Mouse (Mus musculus): ENCODE results near the gene E130308A19Rik. TPM values are rescaled to one million over a fixed set of nuclear protein-coding genes. Genes with fewer than 3 reads are reported as not detected.
A peak's percentile ranks its signal among the peaks of the same experiment; 100 is the strongest.

Gene E130308A19Rik
- polyA plus RNA-seq, 1 experiment from 2014 or later, result 8.3 TPM

- peaks cover 33% of the 10 kb centered on the region for H3K4me1 ChIP-seq (ENCODE audit: control insufficient read depth, low read depth, low read length)
- ATAC-seq (ENCODE audit: low read depth), result peak; percentile 89
These were observed 179.4 kb downstream of the E130308A19Rik start, which contains the start of gene Snx30 for GRCm38 (mm10) chr4:59805181-59805967. Snx30 (plus strand) TSS chr4:59805840.

GRCm38 (mm10) chr4:59805968-59806878, 180.2 kb downstream of the E130308A19Rik start:
- ATAC-seq (ENCODE audit: low read depth), result peak; percentile 38
- WGBS (ENCODE audit: insufficient replicate concordance), result under 1% methylated on average over 57 of the region's 58 CpGs
- H3K27me3 ChIP-seq (ENCODE audit: control insufficient read depth, insufficient read depth, low read depth, low read length), result no peaks in the 10 kb centered on the region
- H3K4me2 ChIP-seq (ENCODE audit: low read depth, low read length), result peak overlapping the region; percentile 99
- peak overlapping the region; percentile 75 for H3K27ac ChIP-seq (ENCODE audit: low read length)
- H3K9ac ChIP-seq (ENCODE audit: low read depth, low read length), result peak overlapping the region; percentile 88
- H3K9me3 ChIP-seq (replicated peaks; ENCODE audit: control insufficient read depth, low read length), result no peaks in the 10 kb centered on the region
- peak overlapping the region; percentile 88 for H3K4me3 ChIP-seq (ENCODE audit: low read depth, low read length)
- H3K36me3 ChIP-seq (ENCODE audit: control insufficient read depth, insufficient read depth), result no peaks in the 10 kb centered on the region
- H3K4me1 ChIP-seq (ENCODE audit: control insufficient read depth, low read depth, low read length), result peaks cover 33% of the 10 kb centered on the region

More at GRCm38 (mm10) chr4:59805181-59805967, 179.4 kb downstream of the E130308A19Rik start, which contains the start of gene Snx30:
- Histone ChIP-seq H3K4me3 (ENCODE audit: low read depth, low read length) (peak within 1 kb of the TSS; percentile 88), H3K27me3 (ENCODE audit: control insufficient read depth, insufficient read depth, low read depth, low read length) (no peaks in the 10 kb centered on the region), H3K27ac (ENCODE audit: low read length) (peak within 1 kb of the TSS; percentile 82), H3K9me3 (replicated peaks; ENCODE audit: control insufficient read depth, low read length) (no peaks in the 10 kb centered on the region), H3K9ac (ENCODE audit: low read depth, low read length) (peak within 1 kb of the TSS; percentile 88), H3K4me2 (ENCODE audit: low read depth, low read length) (peak within 1 kb of the TSS; percentile 99), H3K36me3 (ENCODE audit: control insufficient read depth, insufficient read depth) (no peaks in the 10 kb centered on the region)
- WGBS (ENCODE audit: insufficient replicate concordance), result 5% methylated on average over 45 of the region's 45 CpGs

DNA sequence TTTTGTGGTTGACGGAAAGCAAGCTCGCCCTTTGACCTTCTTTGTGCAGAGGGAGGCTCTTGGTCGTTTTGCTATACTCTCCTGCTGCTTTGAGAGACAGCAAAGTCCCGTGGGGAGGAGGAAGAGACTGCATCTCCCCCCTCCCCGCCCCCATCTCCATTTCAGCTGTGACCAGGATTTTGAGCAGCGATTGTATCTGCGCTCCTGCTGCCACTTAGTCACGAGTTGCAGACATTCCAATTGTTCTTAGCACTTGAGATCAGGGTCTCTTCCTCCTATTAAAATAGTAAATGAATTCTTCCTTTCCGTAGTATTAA, 180.8 kb downstream of the E130308A19Rik start:
- 8% methylated on average over 9 of the region's 9 CpGs for WGBS (ENCODE audit: insufficient replicate concordance)
- peak overlapping the region; percentile 88 for H3K4me3 ChIP-seq (ENCODE audit: low read depth, low read length)
- H3K9me3 ChIP-seq (replicated peaks; ENCODE audit: control insufficient read depth, low read length), result no peaks in the 10 kb centered on the region
- peak overlapping the region; percentile 88 for H3K9ac ChIP-seq (ENCODE audit: low read depth, low read length)
- H3K4me1 ChIP-seq (ENCODE audit: control insufficient read depth, low read depth, low read length), result peaks cover 33% of the 10 kb centered on the region
- no peaks in the 10 kb centered on the region for H3K27me3 ChIP-seq (ENCODE audit: control insufficient read depth, insufficient read depth, low read depth, low read length)
- no peaks in the 10 kb centered on the region for H3K36me3 ChIP-seq (ENCODE audit: control insufficient read depth, insufficient read depth)
- H3K4me2 ChIP-seq (ENCODE audit: low read depth, low read length), result peak overlapping the region; percentile 99
- H3K27ac ChIP-seq (ENCODE audit: low read length), result peak overlapping the region; percentile 75
- no peak for ATAC-seq (ENCODE audit: low read depth)

DNA sequence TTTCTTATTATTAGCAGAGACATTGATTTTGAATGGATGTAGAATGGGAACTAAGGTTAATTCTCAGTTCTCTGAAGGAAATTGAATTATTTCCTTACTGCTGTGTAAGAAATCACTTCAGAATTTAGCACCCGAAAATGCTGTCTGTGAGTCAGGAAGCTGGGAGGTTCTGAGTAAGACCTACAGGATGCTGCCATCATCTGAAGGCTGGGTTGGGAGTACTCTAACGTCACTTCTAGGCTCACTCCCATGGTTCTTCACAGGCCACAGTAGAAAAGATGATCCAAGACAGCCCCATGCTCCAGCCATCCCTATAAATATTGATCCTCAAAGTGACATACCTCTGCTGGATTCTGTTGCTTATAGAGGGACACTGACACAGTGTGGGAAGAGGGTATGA, 181.5 kb downstream of the E130308A19Rik start:
- ATAC-seq (ENCODE audit: low read depth), result no peak
- H3K9me3 ChIP-seq (replicated peaks; ENCODE audit: control insufficient read depth, low read length), result no peaks in the 10 kb centered on the region
- no peaks in the 10 kb centered on the region for H3K36me3 ChIP-seq (ENCODE audit: control insufficient read depth, insufficient read depth)
- H3K27me3 ChIP-seq (ENCODE audit: control insufficient read depth, insufficient read depth, low read depth, low read length), result no peaks in the 10 kb centered on the region
- H3K9ac ChIP-seq (ENCODE audit: low read depth, low read length), result no peak overlapping the region
- peaks cover 30% of the 10 kb centered on the region for H3K4me1 ChIP-seq (ENCODE audit: control insufficient read depth, low read depth, low read length)
- no peak overlapping the region for H3K4me2 ChIP-seq (ENCODE audit: low read depth, low read length)
- no peak overlapping the region for H3K4me3 ChIP-seq (ENCODE audit: low read depth, low read length)
- 74% methylated on average over 2 of the region's 2 CpGs for WGBS (ENCODE audit: insufficient replicate concordance)
- no peak overlapping the region for H3K27ac ChIP-seq (ENCODE audit: low read length)

DNA sequence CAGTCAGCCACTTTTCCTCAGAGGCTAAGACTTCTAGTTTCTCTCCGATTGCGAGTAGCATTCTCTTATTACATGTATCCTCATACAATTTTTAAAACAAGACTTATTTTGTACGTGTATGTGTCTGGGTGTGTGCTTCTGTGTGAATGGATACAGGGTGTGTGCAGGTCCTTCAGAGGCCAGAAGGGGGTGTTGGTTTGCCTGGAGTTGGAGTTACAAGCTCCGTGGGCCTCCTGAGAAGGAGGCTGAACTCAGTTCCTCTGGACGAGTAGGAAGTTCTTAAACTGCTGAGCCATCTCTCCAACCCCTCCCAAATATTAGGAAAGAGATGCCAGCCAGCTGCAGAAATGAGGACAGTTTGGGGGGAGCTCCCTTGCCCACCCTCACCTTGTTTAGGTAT, 182.4 kb downstream of the E130308A19Rik start:
- 56% methylated on average over 5 of the region's 5 CpGs for WGBS (ENCODE audit: insufficient replicate concordance)
- H3K4me1 ChIP-seq (ENCODE audit: control insufficient read depth, low read depth, low read length), result peaks cover 21% of the 10 kb centered on the region

More for the DNA sequence above, 182.4 kb downstream of the E130308A19Rik start:
- Histone ChIP-seq H3K9me3 (replicated peaks; ENCODE audit: control insufficient read depth, low read length) (no peaks in the 10 kb centered on the region), H3K4me2 (ENCODE audit: low read depth, low read length) (no peak overlapping the region), H3K4me3 (ENCODE audit: low read depth, low read length) (no peak overlapping the region), H3K27me3 (ENCODE audit: control insufficient read depth, insufficient read depth, low read depth, low read length) (no peaks in the 10 kb centered on the region), H3K9ac (ENCODE audit: low read depth, low read length) (no peak overlapping the region), H3K36me3 (ENCODE audit: control insufficient read depth, insufficient read depth) (no peaks in the 10 kb centered on the region), H3K27ac (ENCODE audit: low read length) (no peak overlapping the region)
- no peak for ATAC-seq (ENCODE audit: low read depth)

Other genes starting within 250 kb of the E130308A19Rik start
- 10.6 and 11.2 TPM in 2 replicates for gene Susd1, start 187.6 kb upstream of the E130308A19Rik start, polyA plus RNA-seq (2015; fragmentation: Nextera tagmentation; extraction: Ambion mirVana)
- 52.4 and 54.2 TPM in 2 replicates for gene Ptbp3, start 76.8 kb upstream of the E130308A19Rik start, polyA plus RNA-seq (2015; fragmentation: Nextera tagmentation; extraction: Ambion mirVana)
- gene Hsdl2, start 44.6 kb upstream of the E130308A19Rik start, polyA plus RNA-seq (2015; fragmentation: Nextera tagmentation; extraction: Ambion mirVana), result 20.9 and 21.3 TPM in 2 replicates
- gene Inip, start 175.4 kb downstream of the E130308A19Rik start, polyA plus RNA-seq (2015; fragmentation: Nextera tagmentation; extraction: Ambion mirVana), result 14.0 and 16.3 TPM in 2 replicates
- 3.6 and 5.0 TPM in 2 replicates for gene Snx30, start 179.6 kb downstream of the E130308A19Rik start, polyA plus RNA-seq (2015; fragmentation: Nextera tagmentation; extraction: Ambion mirVana)

All from liver, embryonic 16.5 days (tissue).